Mouse (Mus musculus) embryonic facial prominence, embryonic 14.5 days (tissue): ENCODE data around the gene Glyctk. TPM values are rescaled to one million over a fixed set of nuclear protein-coding genes. Genes with fewer than 3 reads are reported as not detected.
"Not testable (repeated sequence)": the region's sequence is repeated elsewhere in the genome, so short reads cannot be mapped to it uniquely, and the experiment has no call there.

ENCODE experiments used
- ATAC-seq: fragments of 200-750 bp; cut with Nextera tagmentation; 2 replicates; pipeline ENCODE4 v1.8.0; 2017; ENCODE audit warnings: low read depth, moderate number of reproducible peaks, moderate TSS enrichment
- DNase-seq: peaks from one replicate; pipeline ENCODE4 v3.0.0-alpha.2; 2015; ENCODE audit warnings: low spot score
- H3K27ac ChIP-seq: fragments of 300-500 bp; sonication (generic); replicated peaks from 2 replicates; pipeline ENCODE4 v1.5.1; 2014; ENCODE audit warnings: low read depth, mild to moderate bottlenecking, low read length, moderate library complexity
- H3K27me3 ChIP-seq: fragments of 300-500 bp; sonication (generic); replicated peaks from 2 replicates; pipeline ENCODE4 v1.6.1; 2014; ENCODE audit warnings: low read length; ENCODE audit not compliant: control insufficient read depth, insufficient read depth
- H3K36me3 ChIP-seq: fragments of 300-500 bp; sonication (generic); 2 replicates; pipeline ENCODE4 v1.6.1; 2014; ENCODE audit warnings: low read length, mixed read lengths; ENCODE audit not compliant: control insufficient read depth, insufficient read depth
- H3K4me1 ChIP-seq: fragments of 300-500 bp; sonication (generic); 2 replicates; pipeline ENCODE4 v1.6.1; 2014; ENCODE audit warnings: antibody characterized with exemption, low read length; ENCODE audit not compliant: control insufficient read depth, insufficient read depth
- H3K4me2 ChIP-seq: fragments of 300-500 bp; sonication (generic); 2 replicates; pipeline ENCODE4 v1.6.1; 2014; ENCODE audit warnings: low read depth, mild to moderate bottlenecking, low read length, moderate library complexity, mixed read lengths
- H3K4me3 ChIP-seq: fragments of 300-500 bp; sonication (generic); 2 replicates; pipeline ENCODE4 v1.5.1; 2014; ENCODE audit warnings: low read depth, mild to moderate bottlenecking, low read length
- H3K9ac ChIP-seq: fragments of 300-500 bp; sonication (generic); 2 replicates; pipeline ENCODE4 v1.6.1; 2014; ENCODE audit warnings: low read depth, mild to moderate bottlenecking, low read length, moderate library complexity, mixed read lengths
- H3K9me3 ChIP-seq: fragments of 300-500 bp; sonication (generic); 2 replicates; pipeline ENCODE4 v1.6.1; 2016; ENCODE audit warnings: low read length; ENCODE audit not compliant: control insufficient read depth
- WGBS: fragments of 180-500 bp; shearing (Covaris S2); extraction: QIAGEN DNeasy Blood & Tissue Kit; methylation state at CpG from one replicate; pipeline ENCODE4 v1.1.7; 2014; 5-methylcytosine and 5-hydroxymethylcytosine counted together
- polyA plus RNA-seq: library from polyadenylated mRNA; unstranded; fragments of >200 nt; fragmentation: Nextera tagmentation; extraction: Ambion mirVana; gene quantifications from 2 replicates; pipeline ENCODE4 v1.2.1, GENCODE M21; 2014

Gene Glyctk
- polyA plus RNA-seq, 1 experiment from 2014 or later, result 1.9 TPM

- Histone ChIP-seq H3K4me3 (peak overlapping the region; percentile 73), H3K4me2 (peak overlapping the region; percentile 61), H3K27me3 (no peaks in the 10 kb centered on the region), H3K27ac (peak overlapping the region; percentile 96), H3K9ac (peak overlapping the region; percentile 92), H3K36me3 (peaks cover 5% of the 10 kb centered on the region; the same call in 1 of the 2 replicates), H3K9me3 (no peaks in the 10 kb centered on the region), H3K4me1 (peaks cover 27% of the 10 kb centered on the region)
- ATAC-seq (peak; percentile 42), DNase-seq (peak; percentile 70)
- WGBS, result 1% methylated on average over 29 of the region's 30 CpGs
These were observed 13.6 kb upstream of the Glyctk start for GRCm38 (mm10) chr9:106171346-106172158.

DNA sequence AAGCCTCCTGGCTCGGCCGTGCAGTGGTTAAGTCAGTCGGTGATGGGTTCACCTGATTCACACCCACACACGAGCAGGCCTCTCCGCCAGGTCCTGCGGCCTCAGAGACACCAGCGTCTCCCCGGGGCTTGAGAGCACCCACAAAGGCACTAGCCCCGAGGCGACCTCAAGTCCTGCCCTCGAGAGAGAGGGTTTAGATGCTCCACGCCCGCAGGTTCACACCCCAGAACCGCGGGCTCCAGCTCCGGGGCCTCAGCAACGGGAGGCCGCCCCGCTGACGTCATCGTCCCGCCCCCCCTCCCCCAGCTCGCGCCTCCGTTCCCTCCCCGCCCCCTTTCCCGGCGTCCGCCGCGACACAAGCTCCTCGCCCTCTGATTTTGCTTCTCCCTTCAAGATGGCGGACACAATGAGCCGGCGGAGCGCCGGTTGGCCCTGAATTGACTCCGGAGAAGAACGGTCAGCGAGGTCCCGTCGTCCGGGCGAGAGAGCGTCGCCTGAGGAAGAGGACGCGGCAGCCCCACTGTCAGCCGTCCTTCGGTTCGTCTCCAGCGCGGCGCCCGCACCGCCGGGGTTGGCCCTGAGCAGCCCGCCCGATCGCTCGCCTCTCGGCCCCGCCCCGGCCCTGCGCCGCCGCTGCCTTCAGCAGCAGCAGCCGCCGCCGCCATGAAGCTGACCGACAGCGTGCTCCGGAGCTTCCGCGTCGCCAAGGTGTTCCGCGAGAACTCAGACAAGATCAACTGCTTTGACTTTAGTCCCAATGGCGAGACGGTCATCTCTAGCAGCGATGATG lies 12.8 kb upstream of the Glyctk start, which contains the start of gene Wdr82:
Gene Wdr82 (plus strand): TSS at position 373 of the 790 bp plus-strand sequence.
- Histone ChIP-seq H3K4me3 (peak within 1 kb of the TSS; percentile 73), H3K4me1 (peaks cover 27% of the 10 kb centered on the region), H3K36me3 (no peaks in the 10 kb centered on the region), H3K27me3 (no peaks in the 10 kb centered on the region), H3K9me3 (no peaks in the 10 kb centered on the region), H3K4me2 (peak within 1 kb of the TSS; percentile 81), H3K9ac (peak within 1 kb of the TSS; percentile 92), H3K27ac (peak within 1 kb of the TSS; percentile 96)
- DNase-seq, result peak; percentile 95
- ATAC-seq, result peak; percentile 93
- under 1% methylated on average over 48 of the region's 81 CpGs for WGBS

GRCm38 (mm10) chr9:106169917-106170316 lies 12.0 kb upstream of the Glyctk start:
- no peak overlapping the region for H3K9ac ChIP-seq
- no peaks in the 10 kb centered on the region for H3K36me3 ChIP-seq
- H3K4me2 ChIP-seq, result peak overlapping the region; percentile 81
- no peaks in the 10 kb centered on the region for H3K9me3 ChIP-seq
- peaks cover 23% of the 10 kb centered on the region for H3K4me1 ChIP-seq
- H3K27me3 ChIP-seq, result no peaks in the 10 kb centered on the region
- peak overlapping the region; percentile 73; the same call in 1 of the 2 replicates for H3K4me3 ChIP-seq
- DNase-seq, result no peak
- 33% methylated on average over 6 of the region's 6 CpGs for WGBS
- H3K27ac ChIP-seq, result no peak overlapping the region
- no peak for ATAC-seq

DNA sequence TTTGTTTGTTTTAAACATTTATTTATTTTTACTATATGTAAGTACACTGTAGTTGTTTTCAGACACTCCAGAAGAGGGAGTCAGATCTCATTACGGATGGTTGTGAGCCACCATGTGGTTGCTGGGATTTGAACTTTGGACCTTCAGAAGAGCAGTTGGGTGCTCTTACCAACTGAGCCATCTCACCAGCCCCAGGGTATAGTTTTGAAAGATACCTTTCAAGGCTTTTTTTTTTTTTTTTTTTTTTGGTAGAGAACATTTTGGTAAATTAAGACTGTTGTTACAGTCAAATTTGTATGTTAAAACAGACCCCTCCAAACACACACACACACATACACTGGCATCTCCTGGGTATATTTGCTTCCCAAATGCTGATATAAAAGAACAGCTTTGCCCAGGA lies 11.1 kb upstream of the Glyctk start:
- not testable (repeated sequence) for ATAC-seq, H3K9me3 ChIP-seq, H3K36me3 ChIP-seq, H3K4me2 ChIP-seq, H3K4me3 ChIP-seq, H3K27me3 ChIP-seq, H3K27ac ChIP-seq, DNase-seq, H3K9ac ChIP-seq
- 71% methylated on average over 1 of the region's 1 CpGs for WGBS
- H3K4me1 ChIP-seq, result peaks cover 15% of the 10 kb centered on the region

- ATAC-seq (no peak), DNase-seq (no peak)
- Histone ChIP-seq H3K27ac (no peak overlapping the region), H3K27me3 (no peaks in the 10 kb centered on the region), H3K4me2 (no peak overlapping the region), H3K36me3 (no peaks in the 10 kb centered on the region), H3K4me3 (no peak overlapping the region), H3K4me1 (peaks cover 2% of the 10 kb centered on the region; the same call in 1 of the 2 replicates), H3K9ac (no peak overlapping the region), H3K9me3 (no peaks in the 10 kb centered on the region)
- WGBS, result 43% methylated on average over 1 of the region's 1 CpGs
These were observed 9.8 kb upstream of the Glyctk start for GRCm38 (mm10) chr9:106167703-106168102.

GRCm38 (mm10) chr9:106167241-106167640 lies 9.3 kb upstream of the Glyctk start:
- DNase-seq, result no peak

DNA sequence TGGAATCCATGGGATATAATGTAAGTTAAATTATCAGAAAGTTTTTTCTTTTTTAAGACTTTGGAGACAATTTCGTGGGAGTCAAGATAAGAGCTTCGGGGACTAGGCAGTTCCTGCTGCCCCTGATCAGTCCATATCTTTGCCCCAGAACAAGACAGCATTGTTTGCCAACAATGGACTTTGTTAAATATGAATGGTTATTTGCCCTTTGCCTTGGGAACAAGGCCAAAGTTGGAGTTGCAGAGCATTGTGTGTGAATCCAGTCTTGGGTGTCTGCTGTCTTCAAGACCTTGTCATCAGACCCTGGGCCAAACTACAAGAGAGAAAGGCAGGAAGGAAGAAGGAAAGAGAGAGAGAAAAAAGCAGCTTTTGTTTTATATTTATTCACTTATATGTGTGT lies 8.8 kb upstream of the Glyctk start:
- Histone ChIP-seq H3K4me2 (no peak overlapping the region), H3K27me3 (no peaks in the 10 kb centered on the region), H3K4me3 (no peak overlapping the region), H3K4me1 (no peaks in the 10 kb centered on the region; the same call in 1 of the 2 replicates), H3K36me3 (no peaks in the 10 kb centered on the region), H3K9ac (no peak overlapping the region), H3K27ac (no peak overlapping the region), H3K9me3 (no peaks in the 10 kb centered on the region)
- DNase-seq, result no peak
- ATAC-seq, result no peak
- 88% methylated on average over 2 of the region's 2 CpGs for WGBS

More at GRCm38 (mm10) chr9:106167241-106167640, 9.3 kb upstream of the Glyctk start:
- WGBS, result 82% methylated on average over 3 of the region's 3 CpGs
- no peak for ATAC-seq
- Histone ChIP-seq H3K4me2 (no peak overlapping the region), H3K27me3 (no peaks in the 10 kb centered on the region), H3K9me3 (no peaks in the 10 kb centered on the region), H3K4me3 (no peak overlapping the region), H3K4me1 (no peaks in the 10 kb centered on the region; the same call in 1 of the 2 replicates), H3K36me3 (no peaks in the 10 kb centered on the region), H3K27ac (no peak overlapping the region), H3K9ac (no peak overlapping the region)

DNA sequence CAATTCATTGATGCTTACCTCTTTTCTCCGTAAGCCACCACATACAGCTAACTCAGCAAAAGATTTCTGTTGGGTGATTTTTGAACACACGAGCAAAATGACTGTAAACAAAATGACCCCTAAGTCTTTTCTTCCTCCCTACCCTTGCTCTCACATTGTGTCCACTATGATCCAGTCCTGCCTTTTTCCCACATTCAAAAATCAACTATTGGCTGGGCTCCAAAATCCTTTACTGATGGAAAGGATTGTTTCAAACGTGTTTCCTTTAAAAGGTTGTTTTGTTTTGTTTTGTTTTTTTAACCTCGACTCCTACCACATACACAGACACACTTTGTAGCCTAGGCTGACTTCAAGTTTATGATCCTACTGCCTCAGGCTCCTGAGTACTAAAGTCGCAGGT lies 2.5 kb upstream of the Glyctk start:
- WGBS, result 42% methylated on average over 5 of the region's 5 CpGs
- DNase-seq (no peak), ATAC-seq (no peak)
- Histone ChIP-seq H3K36me3 (no peaks in the 10 kb centered on the region), H3K4me1 (no peaks in the 10 kb centered on the region), H3K9ac (peak overlapping the region; percentile 74), H3K9me3 (no peaks in the 10 kb centered on the region), H3K27ac (peak overlapping the region; percentile 92), H3K4me3 (peak overlapping the region; percentile 52), H3K27me3 (no peaks in the 10 kb centered on the region), H3K4me2 (peak overlapping the region; percentile 55)
